Mouse (Mus musculus) embryonic facial prominence, embryonic 13.5 days (tissue): Measurements from ENCODE around the gene Tmem259. TPM values are rescaled to one million over a fixed set of nuclear protein-coding genes. Genes with fewer than 3 reads are reported as not detected.
"Not testable (repeated sequence)": the region's sequence is repeated elsewhere in the genome, so short reads cannot be mapped to it uniquely, and the experiment has no call there.

ENCODE experiments used
- ATAC-seq: fragments of 200-750 bp; cut with Nextera tagmentation; 2 replicates; pipeline ENCODE4 v1.8.0; 2017; ENCODE audit warnings: low read depth; ENCODE audit not compliant: insufficient number of reproducible peaks, insufficient read depth, low FRiP score, low TSS enrichment
- H3K27ac ChIP-seq: fragments of 300-500 bp; sonication (generic); 2 replicates; pipeline ENCODE4 v1.5.1; 2015; ENCODE audit warnings: moderate library complexity, mild to moderate bottlenecking, inconsistent platforms
- H3K27me3 ChIP-seq: fragments of 300-500 bp; sonication (generic); 2 replicates; pipeline ENCODE4 v1.6.1; 2015; ENCODE audit warnings: mild to moderate bottlenecking, inconsistent platforms
- H3K36me3 ChIP-seq: fragments of 300-500 bp; sonication (generic); 2 replicates; pipeline ENCODE4 v1.6.1; 2015; ENCODE audit warnings: mild to moderate bottlenecking, inconsistent platforms
- H3K4me1 ChIP-seq: fragments of 300-500 bp; sonication (generic); 2 replicates; pipeline ENCODE4 v1.6.1; 2015; ENCODE audit warnings: inconsistent platforms
- H3K4me2 ChIP-seq: fragments of 300-500 bp; sonication (generic); 2 replicates; pipeline ENCODE4 v1.6.1; 2015; ENCODE audit warnings: moderate library complexity, mild to moderate bottlenecking, inconsistent platforms
- H3K4me3 ChIP-seq: fragments of 300-500 bp; sonication (generic); 2 replicates; pipeline ENCODE4 v1.5.1; 2015; ENCODE audit warnings: mild to moderate bottlenecking, inconsistent platforms
- H3K9ac ChIP-seq: fragments of 300-500 bp; sonication (generic); 2 replicates; pipeline ENCODE4 v1.6.1; 2015; ENCODE audit warnings: mild to moderate bottlenecking, inconsistent platforms
- H3K9me3 ChIP-seq: fragments of 300-500 bp; sonication (generic); 2 replicates; pipeline ENCODE4 v1.6.1; 2016; ENCODE audit warnings: inconsistent platforms
- WGBS: fragments of 180-500 bp; shearing (Covaris S2); methylation state at CpG from one replicate; pipeline ENCODE4 v1.1.7; 2015; ENCODE audit warnings: mixed read lengths; 5-methylcytosine and 5-hydroxymethylcytosine counted together
- polyA plus RNA-seq: library from polyadenylated mRNA; unstranded; fragments of >200 nt; fragmentation: Nextera tagmentation; extraction: Ambion mirVana; gene quantifications from 2 replicates; pipeline ENCODE4 v1.2.1, GENCODE M21; 2015

The Tmem259 gene
- polyA plus RNA-seq, 1 experiment from 2014 or later, result 15.4 TPM

- ATAC-seq, H3K27ac ChIP-seq, H3K27me3 ChIP-seq, H3K9ac ChIP-seq, H3K9me3 ChIP-seq: not testable (repeated sequence)
- 35% methylated on average over 10 of the region's 10 CpGs for WGBS
- H3K4me1 ChIP-seq, result peaks cover 14% of the 10 kb centered on the region
- H3K4me2 ChIP-seq, result peak overlapping the region; percentile 89
- peak overlapping the region; percentile 98 for H3K4me3 ChIP-seq
- peaks cover 31% of the 10 kb centered on the region for H3K36me3 ChIP-seq
Measured at GRCm38 (mm10) chr10:79959412-79959811, 24.7 kb downstream of the Tmem259 start.

GRCm38 (mm10) chr10:79958140-79958816, 25.9 kb downstream of the Tmem259 start:
- no peaks in the 10 kb centered on the region for H3K9me3 ChIP-seq
- 0 out of 2 replicates have a peak overlapping the region, but pooled peaks have one; percentile 1 for H3K9ac ChIP-seq
- no peak overlapping the region for H3K27ac ChIP-seq
- H3K4me3 ChIP-seq, result 0 out of 2 replicates have a peak overlapping the region, but pooled peaks have one; percentile 13
- 13% methylated on average over 21 of the region's 21 CpGs for WGBS
- peak overlapping the region; percentile 47 for H3K4me2 ChIP-seq
- peaks cover 14% of the 10 kb centered on the region for H3K4me1 ChIP-seq
- peaks cover 24% of the 10 kb centered on the region for H3K36me3 ChIP-seq
- ATAC-seq, result no peak
- no peaks in the 10 kb centered on the region for H3K27me3 ChIP-seq

- H3K9ac ChIP-seq, result no peak overlapping the region
- WGBS, result 27% methylated on average over 4 of the region's 4 CpGs
- peaks cover 14% of the 10 kb centered on the region for H3K4me1 ChIP-seq
Measured at GRCm38 (mm10) chr10:79956643-79957154, 27.4 kb downstream of the Tmem259 start.

GRCm38 (mm10) chr10:79955691-79956090, 28.4 kb downstream of the Tmem259 start:
- peak overlapping the region; percentile 36; the same call in 1 of the 2 replicates for H3K9ac ChIP-seq
- WGBS, result 70% methylated on average over 9 of the region's 9 CpGs
- H3K4me3 ChIP-seq, result no peak overlapping the region
- H3K4me1 ChIP-seq, result peaks cover 6% of the 10 kb centered on the region
- H3K36me3 ChIP-seq, result peaks cover 28% of the 10 kb centered on the region
- no peak overlapping the region for H3K4me2 ChIP-seq
- H3K27ac ChIP-seq, result no peak overlapping the region
- no peaks in the 10 kb centered on the region for H3K9me3 ChIP-seq
- no peaks in the 10 kb centered on the region for H3K27me3 ChIP-seq
- ATAC-seq, result no peak

More at GRCm38 (mm10) chr10:79956643-79957154, 27.4 kb downstream of the Tmem259 start:
- peaks cover 25% of the 10 kb centered on the region for H3K36me3 ChIP-seq
- no peak overlapping the region for H3K27ac ChIP-seq
- ATAC-seq, result no peak
- no peak overlapping the region for H3K4me2 ChIP-seq
- H3K9me3 ChIP-seq, result no peaks in the 10 kb centered on the region
- H3K27me3 ChIP-seq, result no peaks in the 10 kb centered on the region
- H3K4me3 ChIP-seq, result no peak overlapping the region

- Histone ChIP-seq H3K4me2 (no peak overlapping the region), H3K27me3 (no peaks in the 10 kb centered on the region), H3K4me3 (no peak overlapping the region), H3K9me3 (no peaks in the 10 kb centered on the region), H3K27ac (no peak overlapping the region), H3K36me3 (peaks cover 46% of the 10 kb centered on the region), H3K9ac (no peak overlapping the region), H3K4me1 (0 out of 2 replicates have a peak, but pooled peaks cover 3% of the 10 kb centered on the region)
- WGBS, result 89% methylated on average over 6 of the region's 6 CpGs
- ATAC-seq, result no peak
Measured at GRCm38 (mm10) chr10:79953946-79954345, 30.2 kb downstream of the Tmem259 start.

GRCm38 (mm10) chr10:79950661-79951060, 33.5 kb downstream of the Tmem259 start:
- Histone ChIP-seq H3K27ac (no peak overlapping the region), H3K36me3 (peaks cover 71% of the 10 kb centered on the region), H3K4me1 (peaks cover 15% of the 10 kb centered on the region), H3K27me3 (no peaks in the 10 kb centered on the region), H3K9me3 (no peaks in the 10 kb centered on the region), H3K4me3 (no peak overlapping the region), H3K4me2 (no peak overlapping the region), H3K9ac (no peak overlapping the region)
- 84% methylated on average over 18 of the region's 18 CpGs for WGBS
- no peak for ATAC-seq

GRCm38 (mm10) chr10:79949873-79950272, 34.3 kb downstream of the Tmem259 start:
- no peaks in the 10 kb centered on the region for H3K27me3 ChIP-seq
- no peak for ATAC-seq
- H3K4me2 ChIP-seq, result no peak overlapping the region
- H3K9ac ChIP-seq, result no peak overlapping the region
- 78% methylated on average over 4 of the region's 4 CpGs for WGBS
- no peaks in the 10 kb centered on the region for H3K9me3 ChIP-seq
- H3K4me3 ChIP-seq, result no peak overlapping the region
- H3K4me1 ChIP-seq, result peaks cover 22% of the 10 kb centered on the region
- H3K36me3 ChIP-seq, result peaks cover 71% of the 10 kb centered on the region
- no peak overlapping the region for H3K27ac ChIP-seq

- Histone ChIP-seq H3K9ac (no peak overlapping the region; the same call in 1 of the 2 replicates), H3K9me3 (no peaks in the 10 kb centered on the region), H3K27me3 (no peaks in the 10 kb centered on the region), H3K4me1 (peaks cover 43% of the 10 kb centered on the region), H3K27ac (peak overlapping the region; percentile 39; the same call in 1 of the 2 replicates), H3K4me2 (0 out of 2 replicates have a peak overlapping the region, but pooled peaks have one; percentile 27), H3K36me3 (peaks cover 63% of the 10 kb centered on the region), H3K4me3 (no peak overlapping the region)
- ATAC-seq, result no peak
- WGBS, result 72% methylated on average over 6 of the region's 6 CpGs
Measured at GRCm38 (mm10) chr10:79947502-79947901, 36.6 kb downstream of the Tmem259 start.

GRCm38 (mm10) chr10:79946752-79947322, 37.3 kb downstream of the Tmem259 start:
- no peak for ATAC-seq
- H3K4me2 ChIP-seq, result peak overlapping the region; percentile 27
- H3K9me3 ChIP-seq, result no peaks in the 10 kb centered on the region
- peak overlapping the region; percentile 78 for H3K27ac ChIP-seq
- H3K36me3 ChIP-seq, result peaks cover 64% of the 10 kb centered on the region
- 30% methylated on average over 7 of the region's 7 CpGs for WGBS
- H3K4me1 ChIP-seq, result peaks cover 43% of the 10 kb centered on the region
- H3K4me3 ChIP-seq, result no peak overlapping the region
- H3K9ac ChIP-seq, result peak overlapping the region; percentile 40; the same call in 1 of the 2 replicates
- H3K27me3 ChIP-seq, result no peaks in the 10 kb centered on the region

GRCm38 (mm10) chr10:79945507-79946234, 38.5 kb downstream of the Tmem259 start:
- peak overlapping the region; percentile 58 for H3K9ac ChIP-seq

GRCm38 (mm10) chr10:79943471-79943901, 40.6 kb downstream of the Tmem259 start:
- H3K36me3 ChIP-seq, result peaks cover 56% of the 10 kb centered on the region
- peak overlapping the region; percentile 33; the same call in 1 of the 2 replicates for H3K27ac ChIP-seq
- no peak for ATAC-seq

More at GRCm38 (mm10) chr10:79945507-79946234, 38.5 kb downstream of the Tmem259 start:
- 0 out of 2 replicates have a peak, but pooled peaks have one; percentile 53 for ATAC-seq
- H3K27ac ChIP-seq, result peak overlapping the region; percentile 78
- H3K4me3 ChIP-seq, result 0 out of 2 replicates have a peak overlapping the region, but pooled peaks have one; percentile 4
- 23% methylated on average over 16 of the region's 16 CpGs for WGBS
- H3K9me3 ChIP-seq, result no peaks in the 10 kb centered on the region
- peak overlapping the region; percentile 28 for H3K4me2 ChIP-seq
- peaks cover 64% of the 10 kb centered on the region for H3K36me3 ChIP-seq
- no peaks in the 10 kb centered on the region for H3K27me3 ChIP-seq
- H3K4me1 ChIP-seq, result peaks cover 45% of the 10 kb centered on the region

More at GRCm38 (mm10) chr10:79943471-79943901, 40.6 kb downstream of the Tmem259 start:
- Histone ChIP-seq H3K27me3 (no peaks in the 10 kb centered on the region), H3K9ac (no peak overlapping the region), H3K4me1 (peaks cover 50% of the 10 kb centered on the region), H3K9me3 (no peaks in the 10 kb centered on the region), H3K4me3 (no peak overlapping the region), H3K4me2 (no peak overlapping the region)
- 66% methylated on average over 9 of the region's 9 CpGs for WGBS
